Mouse (Mus musculus) G1E (cell line): ENCODE measurements around the gene Znrf4. TPM values are rescaled to one million over a fixed set of nuclear protein-coding genes. Genes with fewer than 3 reads are reported as not detected.

Source experiments
- ATAC-seq: 2 replicates; pipeline ENCODE4 v1.8.0; 2016; ENCODE audit warnings: mild to moderate bottlenecking; ENCODE audit not compliant: insufficient number of reproducible peaks, poor library complexity, low FRiP score, severe bottlenecking; ENCODE audit errors: extremely low read depth
- DNase-seq: peaks from one replicate; pipeline ENCODE4 v3.0.0; 2012; ENCODE audit warnings: low spot score
- H3K27me3 ChIP-seq: 2 replicates; pipeline ENCODE4 v1.6.1; 2012; ENCODE audit warnings: mild to moderate bottlenecking, low read length, inconsistent platforms; ENCODE audit not compliant: insufficient read depth
- H3K36me3 ChIP-seq: replicated peaks from 2 replicates; pipeline ENCODE3; 2012; ENCODE audit warnings: mild to moderate bottlenecking, inconsistent platforms
- H3K4me1 ChIP-seq: 2 replicates; pipeline ENCODE4 v1.6.1; 2012; ENCODE audit warnings: low read depth, low read length, inconsistent platforms, mixed read lengths; ENCODE audit not compliant: insufficient read depth
- H3K4me3 ChIP-seq: 2 replicates; pipeline ENCODE4 v1.5.1; 2012; ENCODE audit warnings: low read depth, mild to moderate bottlenecking, inconsistent platforms, low read length, moderate library complexity, mixed read lengths
- H3K9me3 ChIP-seq: replicated peaks from 2 replicates; pipeline ENCODE4 v1.6.1; 2012; ENCODE audit warnings: inconsistent platforms
- CTCF ChIP-seq: IDR thresholded peaks from 2 replicates; pipeline ENCODE4 v1.5.1; 2012; ENCODE audit warnings: low read depth, low read length, inconsistent platforms, mixed read lengths
- GATA1 ChIP-seq: IDR thresholded peaks from 2 replicates; pipeline ENCODE4 v1.6.1; 2012; ENCODE audit warnings: borderline replicate concordance, low read length, inconsistent platforms, mixed read lengths
- GATA2 ChIP-seq: IDR thresholded peaks from 2 replicates; pipeline ENCODE4 v1.6.1; 2012; ENCODE audit warnings: low read depth, low read length, inconsistent platforms, borderline replicate concordance
- POLR2AphosphoS5 ChIP-seq: IDR thresholded peaks from 2 replicates; pipeline ENCODE4 v1.6.1; 2012; ENCODE audit warnings: low read depth, low read length, inconsistent platforms; ENCODE audit not compliant: insufficient replicate concordance
- TAL1 ChIP-seq: conservative IDR thresholded peaks from 2 replicates; pipeline ENCODE4 v1.6.1; 2012; ENCODE audit warnings: low read depth, low read length, inconsistent platforms, mixed read lengths
- polyA plus RNA-seq: library from polyadenylated mRNA; stranded (reverse); fragments of >175 nt; gene quantifications from 2 replicates; pipeline ENCODE4 v1.2.3, GENCODE M21; 2012
- total RNA-seq, 2 experiments: library from RNA; stranded (forward) in 1 of 2; stranded (reverse) in 1 of 2; fragments of 200-1000 nt in 1 of 2; fragments of >200 nt in 1 of 2; fragmentation: Nextera tagmentation in 1 of 2; gene quantifications; 2 replicates each; pipeline ENCODE4 v1.2.3; 2014 to 2017

The Znrf4 gene
- total and polyA plus RNA-seq, 3 experiments = not detected

DNA sequence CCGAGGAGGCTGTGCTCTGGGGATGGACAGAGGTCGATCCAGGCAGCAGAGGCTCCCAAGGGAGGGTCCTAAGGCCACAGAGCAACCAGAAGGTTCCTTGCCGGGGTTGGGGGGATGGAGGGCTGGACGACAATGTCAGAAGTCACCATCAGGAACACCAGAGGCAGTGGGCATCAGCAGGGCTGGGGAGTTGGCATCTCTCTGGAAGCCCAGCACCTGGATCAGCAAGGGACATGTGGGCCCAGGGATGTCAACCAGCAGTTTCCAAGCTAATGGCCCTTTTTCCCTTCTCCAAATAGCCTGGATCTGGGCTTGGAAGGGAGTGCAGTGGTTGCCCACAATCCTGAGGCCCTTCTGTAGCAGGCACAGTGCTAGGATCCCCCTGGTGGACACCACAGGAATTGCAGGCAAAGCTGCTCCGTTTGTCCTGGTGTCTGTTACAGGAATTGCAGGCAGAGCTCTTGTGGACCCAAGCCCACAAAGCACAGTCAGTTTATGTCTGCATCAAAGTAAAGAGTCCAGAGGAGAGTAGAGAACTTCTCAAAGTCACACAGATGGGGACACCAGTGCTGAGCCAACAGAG is 40.6 kb upstream of the Znrf4 start:
- no peak for TF ChIP-seq POLR2AphosphoS5
- TF ChIP-seq CTCF = peak; percentile 100
- Histone ChIP-seq H3K4me3 (no peak overlapping the region), H3K27me3 (no peaks in the 10 kb centered on the region; the same call in 1 of the 2 replicates), H3K4me1 (peaks cover 14% of the 10 kb centered on the region), H3K9me3 (no peaks in the 10 kb centered on the region), H3K36me3 (peaks cover 35% of the 10 kb centered on the region)
- ATAC-seq = peak; percentile 45; the same call in 1 of the 2 replicates
- DNase-seq = peak; percentile 38

DNA sequence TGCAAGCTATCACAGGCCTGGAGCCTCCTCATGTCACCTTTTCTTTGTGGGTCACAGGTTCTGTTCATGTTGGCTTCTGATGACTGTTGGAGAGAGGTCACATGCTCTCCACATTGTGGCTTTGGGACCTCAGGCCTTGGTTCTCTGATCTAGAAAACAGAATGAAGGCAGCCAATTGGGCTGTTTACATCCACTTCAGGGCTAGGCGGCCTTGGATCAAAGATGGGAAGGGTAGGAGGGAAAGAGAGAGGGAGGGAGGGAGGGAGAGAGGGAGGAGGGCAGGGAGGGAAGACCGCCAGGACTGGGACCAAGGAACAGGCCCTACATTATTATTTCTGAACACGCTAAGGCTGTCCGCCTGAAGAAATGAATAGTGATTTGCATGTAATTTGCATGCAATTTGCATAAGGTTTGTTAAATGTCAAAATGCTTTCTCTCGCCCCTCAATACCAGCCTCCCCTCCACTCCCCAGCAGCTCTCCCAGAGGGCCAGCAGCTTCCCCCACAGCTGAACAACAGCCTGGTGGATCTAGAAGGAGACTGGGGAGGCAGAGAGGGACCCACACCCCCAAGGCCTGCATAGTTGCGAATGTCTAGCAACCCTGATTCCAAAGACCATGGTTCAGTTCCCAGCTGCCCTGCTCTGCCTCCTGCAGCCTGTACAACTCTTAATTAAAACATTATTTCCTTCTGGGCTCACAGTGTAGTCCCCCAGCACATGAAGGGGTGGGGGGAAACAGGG is 39.8 kb upstream of the Znrf4 start:
- no peak for TF ChIP-seq TAL1
- TF ChIP-seq GATA1 = no peak
- no peak for TF ChIP-seq POLR2AphosphoS5
- no peak for TF ChIP-seq GATA2
- TF ChIP-seq CTCF = no peak
- Histone ChIP-seq H3K27me3 (no peaks in the 10 kb centered on the region; the same call in 1 of the 2 replicates), H3K4me1 (peaks cover 14% of the 10 kb centered on the region), H3K4me3 (no peak overlapping the region), H3K36me3 (peaks cover 30% of the 10 kb centered on the region), H3K9me3 (no peaks in the 10 kb centered on the region)
- DNase-seq (no peak), ATAC-seq (no peak)

- Histone ChIP-seq H3K4me3 (no peak overlapping the region), H3K9me3 (no peaks in the 10 kb centered on the region), H3K4me1 (peaks cover 22% of the 10 kb centered on the region), H3K27me3 (no peaks in the 10 kb centered on the region; the same call in 1 of the 2 replicates), H3K36me3 (peaks cover 22% of the 10 kb centered on the region)
- ATAC-seq (no peak), DNase-seq (no peak)
- TF ChIP-seq GATA2 = no peak
- no peak for TF ChIP-seq CTCF
- TF ChIP-seq GATA1 = no peak
- no peak for TF ChIP-seq POLR2AphosphoS5
- TF ChIP-seq TAL1 = no peak
Observed at GRCm38 (mm10) chr17:56550784-56551475, 38.7 kb upstream of the Znrf4 start.

GRCm38 (mm10) chr17:56548605-56549105 is 36.4 kb upstream of the Znrf4 start:
- Histone ChIP-seq H3K36me3 (peaks cover 13% of the 10 kb centered on the region), H3K9me3 (no peaks in the 10 kb centered on the region), H3K4me3 (no peak overlapping the region), H3K4me1 (peaks cover 24% of the 10 kb centered on the region), H3K27me3 (no peaks in the 10 kb centered on the region)
- DNase-seq (no peak), ATAC-seq (no peak)
- TF ChIP-seq TAL1 = no peak
- TF ChIP-seq CTCF = no peak
- TF ChIP-seq POLR2AphosphoS5 = no peak

GRCm38 (mm10) chr17:56547846-56548604 is 35.8 kb upstream of the Znrf4 start:
- Histone ChIP-seq H3K4me3 (no peak overlapping the region), H3K27me3 (peaks cover 5% of the 10 kb centered on the region), H3K4me1 (peaks cover 27% of the 10 kb centered on the region), H3K36me3 (peaks cover 11% of the 10 kb centered on the region), H3K9me3 (no peaks in the 10 kb centered on the region)
- ATAC-seq = no peak
- DNase-seq = no peak
- TF ChIP-seq POLR2AphosphoS5 = no peak
- TF ChIP-seq CTCF = 0 out of 2 replicates have a peak, but pooled peaks have one; percentile 28

DNA sequence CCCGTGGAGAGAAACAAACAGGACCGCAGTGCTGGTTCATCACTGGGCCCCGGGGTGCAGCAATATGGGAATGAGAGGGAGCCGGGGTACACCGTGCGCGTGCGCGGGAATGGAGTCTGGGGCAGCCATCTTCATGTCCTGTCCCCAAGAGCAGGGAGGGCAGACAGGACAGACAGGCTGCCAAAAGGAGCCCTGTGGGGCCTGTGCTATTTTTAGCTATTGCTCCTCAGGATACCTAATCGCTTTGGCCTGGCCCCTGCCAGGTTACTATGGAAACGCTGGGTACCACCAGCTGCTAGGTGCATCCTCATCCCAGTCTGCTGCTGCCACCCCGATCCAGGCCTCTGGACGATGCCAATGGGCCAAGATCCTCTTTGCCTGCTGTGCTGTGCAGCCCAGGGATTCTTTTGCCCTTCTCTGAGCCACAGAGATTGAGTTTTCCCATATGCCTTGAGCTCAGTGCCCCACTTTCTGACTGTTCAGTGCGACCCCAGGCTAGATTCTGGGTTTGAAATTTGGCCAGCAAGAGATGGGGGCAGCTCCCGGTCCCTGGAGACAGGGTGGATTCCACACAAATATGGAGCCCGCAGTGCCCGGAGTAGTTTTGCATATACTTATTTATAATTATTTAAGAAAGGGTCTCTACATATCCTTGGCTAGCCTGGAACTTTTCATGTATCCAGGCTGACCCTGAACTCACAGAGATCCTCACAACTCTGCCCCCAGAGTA is 35.0 kb upstream of the Znrf4 start:
- Histone ChIP-seq H3K27me3 (peaks cover 11% of the 10 kb centered on the region), H3K9me3 (no peaks in the 10 kb centered on the region), H3K36me3 (peaks cover 6% of the 10 kb centered on the region), H3K4me1 (peaks cover 28% of the 10 kb centered on the region), H3K4me3 (no peak overlapping the region)
- ATAC-seq = no peak
- no peak for DNase-seq
- TF ChIP-seq CTCF (no peak), TAL1 (no peak), GATA2 (no peak), GATA1 (no peak), POLR2AphosphoS5 (no peak)
